Mouse (Mus musculus): ENCODE results near the gene Serpinb8. TPM values are rescaled to one million over a fixed set of nuclear protein-coding genes. Genes with fewer than 3 reads are reported as not detected.

Gene Serpinb8
- total and polyA plus RNA-seq, 2 experiments from 2014 or later, result 0.05 to 0.50 TPM

DNA sequence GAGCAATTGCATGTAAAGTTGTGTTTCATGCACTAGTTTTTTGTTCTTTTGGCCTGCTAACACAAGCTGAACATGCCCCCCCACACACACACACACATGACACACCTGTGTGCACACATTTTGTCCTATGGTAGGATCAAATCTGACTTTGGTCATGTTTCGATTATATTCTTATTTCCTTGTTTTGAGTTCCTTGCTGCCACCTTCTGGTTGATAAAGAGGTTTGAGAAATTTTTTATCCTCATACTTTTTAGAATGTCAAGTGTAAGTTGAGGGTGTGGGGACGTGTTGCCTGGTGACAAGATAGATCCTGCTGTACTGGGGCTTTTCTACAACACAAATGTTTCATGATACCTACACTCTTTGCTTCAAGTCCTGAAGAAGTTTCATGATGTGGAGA is 3.7 kb downstream of the Serpinb8 start:
- H3K4me2 ChIP-seq (ENCODE audit: low read depth), result no peak overlapping the region
- TF ChIP-seq CTCF (IDR thresholded peaks at IDR 0.05; ENCODE audit: low read depth), result peak; percentile 32
- no peaks in the 10 kb centered on the region for H3K9me3 ChIP-seq (ENCODE audit: low read length)
- no peak overlapping the region for H3K4me3 ChIP-seq (ENCODE audit: low read depth, low read length)
- H3K4me1 ChIP-seq (ENCODE audit: insufficient read depth), result 0 out of 2 replicates have a peak, but pooled peaks cover 4% of the 10 kb centered on the region
- no peak overlapping the region for H3K9ac ChIP-seq
- DNase-seq (no peak), ATAC-seq (no peak)
- WGBS, result 82% methylated on average over 2 of the region's 2 CpGs
- no peaks in the 10 kb centered on the region for H3K36me3 ChIP-seq (ENCODE audit: insufficient read depth)
- no peak overlapping the region for H3K27ac ChIP-seq (ENCODE audit: low read depth, low read length)
- H3K27me3 ChIP-seq (ENCODE audit: insufficient read depth, low read length), result no peaks in the 10 kb centered on the region

DNA sequence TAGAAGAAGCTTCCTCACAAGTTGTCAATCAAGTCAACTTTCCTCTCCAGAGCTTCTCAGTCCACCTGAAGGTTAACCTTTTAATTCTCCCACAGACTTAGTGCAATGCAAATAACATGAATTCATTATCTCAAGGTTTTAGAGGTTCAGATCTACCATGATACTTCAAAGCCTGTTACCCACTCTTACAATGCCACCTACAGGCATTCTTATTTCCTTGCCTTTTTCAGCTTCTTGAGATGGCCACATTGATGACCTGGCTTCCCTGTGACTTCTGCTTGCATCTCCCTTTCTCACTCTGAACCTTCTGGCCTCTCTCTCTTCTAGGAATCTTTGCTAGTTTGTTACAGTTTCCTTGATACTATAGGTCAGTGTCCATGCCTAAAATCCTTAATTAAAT is 7.1 kb downstream of the Serpinb8 start:
- Histone ChIP-seq H3K9me3 (ENCODE audit: low read length) (no peaks in the 10 kb centered on the region), H3K4me2 (ENCODE audit: low read depth) (no peak overlapping the region), H3K36me3 (ENCODE audit: insufficient read depth) (no peaks in the 10 kb centered on the region), H3K4me1 (ENCODE audit: insufficient read depth) (no peaks in the 10 kb centered on the region), H3K27ac (ENCODE audit: low read depth, low read length) (no peak overlapping the region), H3K9ac (no peak overlapping the region), H3K4me3 (ENCODE audit: low read depth, low read length) (no peak overlapping the region), H3K27me3 (ENCODE audit: insufficient read depth, low read length) (no peaks in the 10 kb centered on the region)
- no peak for ATAC-seq
- no peak for DNase-seq
- TF ChIP-seq CTCF (IDR thresholded peaks at IDR 0.05; ENCODE audit: low read depth), result no peak

DNA sequence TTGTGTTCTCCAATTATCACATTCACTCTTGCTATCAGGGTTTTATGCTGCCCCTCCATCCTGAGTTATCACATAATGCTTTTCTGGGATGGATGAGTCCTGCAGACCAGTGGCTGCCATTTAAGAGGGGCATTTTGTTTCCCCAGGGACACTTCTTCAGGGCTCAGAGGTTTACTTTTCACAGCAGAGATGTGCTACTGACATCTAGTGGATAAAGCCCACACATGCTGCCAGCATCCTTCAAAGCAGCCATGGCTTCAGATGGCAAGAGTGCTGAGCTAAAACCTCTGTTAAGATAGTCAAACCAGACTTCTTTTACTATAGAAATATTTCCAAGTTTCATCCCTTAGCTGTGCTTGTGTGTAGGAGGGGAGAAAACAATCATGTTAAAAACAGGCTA is 8.7 kb downstream of the Serpinb8 start:
- ATAC-seq, result peak; percentile 60; the same call in 1 of the 2 replicates
- peak; percentile 52 for DNase-seq
- H3K27ac ChIP-seq (ENCODE audit: low read depth, low read length), result no peak overlapping the region
- no peaks in the 10 kb centered on the region for H3K4me1 ChIP-seq (ENCODE audit: insufficient read depth)
- no peak overlapping the region for H3K9ac ChIP-seq
- H3K9me3 ChIP-seq (ENCODE audit: low read length), result no peaks in the 10 kb centered on the region
- H3K36me3 ChIP-seq (ENCODE audit: insufficient read depth), result no peaks in the 10 kb centered on the region
- no peak overlapping the region for H3K4me3 ChIP-seq (ENCODE audit: low read depth, low read length)
- no peaks in the 10 kb centered on the region for H3K27me3 ChIP-seq (ENCODE audit: insufficient read depth, low read length)
- no peak overlapping the region for H3K4me2 ChIP-seq (ENCODE audit: low read depth)
- TF ChIP-seq CTCF (IDR thresholded peaks at IDR 0.05; ENCODE audit: low read depth), result peak; percentile 72

DNA sequence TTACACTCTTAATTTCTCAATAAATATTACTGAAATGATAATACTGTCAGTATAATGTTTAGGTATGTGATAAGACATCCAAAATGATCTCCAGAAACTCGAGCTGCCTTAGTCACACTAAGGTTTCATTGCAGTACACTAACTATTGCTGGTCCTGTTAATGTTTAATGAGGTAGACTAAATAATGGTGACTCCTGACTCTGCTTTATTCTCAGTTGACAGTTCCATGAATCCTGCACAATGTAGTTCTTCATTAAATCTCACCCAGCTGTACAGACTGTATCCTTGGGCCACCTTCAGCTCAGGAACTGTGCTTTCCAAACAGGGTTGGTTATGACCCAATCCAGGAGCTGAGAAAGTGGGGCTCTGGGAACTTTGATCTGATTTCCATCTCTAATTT is 19.1 kb downstream of the Serpinb8 start:
- 50% methylated on average over 1 of the region's 1 CpGs for WGBS
- H3K4me2 ChIP-seq (ENCODE audit: low read depth), result no peak overlapping the region
- no peak overlapping the region for H3K4me3 ChIP-seq (ENCODE audit: low read depth, low read length)
- DNase-seq (no peak), ATAC-seq (no peak)
- H3K27ac ChIP-seq (ENCODE audit: low read depth, low read length), result no peak overlapping the region
- no peak for TF ChIP-seq CTCF (IDR thresholded peaks at IDR 0.05; ENCODE audit: low read depth)
- H3K9me3 ChIP-seq (ENCODE audit: low read length), result no peaks in the 10 kb centered on the region
- H3K9ac ChIP-seq, result no peak overlapping the region
- H3K4me1 ChIP-seq (ENCODE audit: insufficient read depth), result no peaks in the 10 kb centered on the region
- H3K36me3 ChIP-seq (ENCODE audit: insufficient read depth), result no peaks in the 10 kb centered on the region
- no peaks in the 10 kb centered on the region for H3K27me3 ChIP-seq (ENCODE audit: insufficient read depth, low read length)

DNA sequence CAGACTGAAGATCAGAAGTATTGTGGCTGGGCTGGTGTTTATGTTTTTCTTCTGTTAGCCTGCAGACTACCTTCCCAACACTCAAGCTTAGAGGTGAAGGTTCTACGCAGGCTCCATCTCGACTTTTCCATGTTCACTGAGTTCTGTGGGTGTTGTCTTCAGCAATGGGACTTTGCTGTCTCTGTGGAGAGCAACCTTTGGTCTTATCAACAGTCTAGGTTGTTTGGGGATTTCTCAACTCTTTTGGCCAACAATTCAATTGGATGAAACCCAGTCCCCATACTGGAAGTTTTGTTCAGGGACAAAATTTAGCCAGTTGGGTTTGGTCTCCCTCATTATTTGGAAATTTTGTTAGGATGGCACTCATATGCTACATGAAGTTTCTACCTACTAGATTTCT is 24.3 kb downstream of the Serpinb8 start:
- no peak overlapping the region for H3K27ac ChIP-seq (ENCODE audit: low read depth, low read length)
- DNase-seq, result no peak
- no peaks in the 10 kb centered on the region for H3K9me3 ChIP-seq (ENCODE audit: low read length)
- no peaks in the 10 kb centered on the region for H3K27me3 ChIP-seq (ENCODE audit: insufficient read depth, low read length)
- no peaks in the 10 kb centered on the region for H3K4me1 ChIP-seq (ENCODE audit: insufficient read depth)
- WGBS, result 96% methylated on average over 2 of the region's 2 CpGs
- H3K4me3 ChIP-seq (ENCODE audit: low read depth, low read length), result no peak overlapping the region
- H3K36me3 ChIP-seq (ENCODE audit: insufficient read depth), result no peaks in the 10 kb centered on the region
- no peak for ATAC-seq
- H3K4me2 ChIP-seq (ENCODE audit: low read depth), result no peak overlapping the region
- TF ChIP-seq CTCF (IDR thresholded peaks at IDR 0.05; ENCODE audit: low read depth), result no peak
- no peak overlapping the region for H3K9ac ChIP-seq

DNA sequence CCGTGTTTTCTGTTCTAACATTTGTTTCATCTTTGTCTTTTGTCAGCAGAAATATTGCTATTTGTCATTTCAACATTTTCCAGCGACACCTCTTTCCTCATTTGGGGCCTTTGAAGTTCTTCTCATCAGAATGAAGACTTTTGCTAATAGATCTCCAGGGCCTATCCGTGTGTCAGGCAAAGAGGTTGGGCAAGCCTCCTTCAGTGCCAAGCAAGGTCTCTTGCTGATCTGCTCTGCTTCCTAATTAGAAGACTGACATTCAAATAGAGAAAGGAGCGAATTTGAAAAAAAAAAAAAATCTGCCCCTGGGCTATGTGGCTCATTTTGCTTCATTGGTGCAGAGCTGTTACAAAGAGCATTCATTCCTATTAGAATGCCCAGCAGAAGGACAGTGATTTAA is 32.2 kb downstream of the Serpinb8 start:
- H3K4me1 ChIP-seq (ENCODE audit: insufficient read depth), result no peaks in the 10 kb centered on the region
- no peak overlapping the region for H3K4me3 ChIP-seq (ENCODE audit: low read depth, low read length)
- H3K9me3 ChIP-seq (ENCODE audit: low read length), result no peaks in the 10 kb centered on the region
- H3K4me2 ChIP-seq (ENCODE audit: low read depth), result no peak overlapping the region
- H3K27me3 ChIP-seq (ENCODE audit: insufficient read depth, low read length), result no peaks in the 10 kb centered on the region
- no peaks in the 10 kb centered on the region for H3K36me3 ChIP-seq (ENCODE audit: insufficient read depth)
- DNase-seq (no peak), ATAC-seq (no peak)
- no peak for TF ChIP-seq CTCF (IDR thresholded peaks at IDR 0.05; ENCODE audit: low read depth)
- 32% methylated on average over 4 of the region's 4 CpGs for WGBS
- no peak overlapping the region for H3K9ac ChIP-seq
- no peak overlapping the region for H3K27ac ChIP-seq (ENCODE audit: low read depth, low read length)

DNA sequence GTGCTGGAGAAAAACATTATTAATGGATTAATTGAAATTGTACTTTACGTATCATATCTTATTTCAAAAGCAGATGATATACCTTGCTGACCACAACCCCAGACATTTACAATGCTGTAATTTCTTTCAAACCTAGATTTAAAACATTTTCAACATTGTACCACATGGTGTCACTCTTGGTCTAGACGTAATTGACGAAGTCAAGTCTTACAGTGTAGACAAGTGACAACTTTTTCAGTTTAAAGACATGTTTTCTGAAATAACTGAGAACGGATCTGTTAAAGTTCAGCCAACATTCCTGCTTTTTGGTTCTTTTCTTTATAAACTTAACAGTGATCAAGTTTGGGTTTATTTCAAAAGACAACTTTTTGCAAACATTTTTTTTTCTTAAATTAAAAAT is 46.1 kb downstream of the Serpinb8 start:
- Histone ChIP-seq H3K27me3 (ENCODE audit: insufficient read depth, low read length) (no peaks in the 10 kb centered on the region), H3K4me2 (ENCODE audit: low read depth) (no peak overlapping the region), H3K4me1 (ENCODE audit: insufficient read depth) (no peaks in the 10 kb centered on the region), H3K9ac (no peak overlapping the region), H3K27ac (ENCODE audit: low read depth, low read length) (no peak overlapping the region), H3K9me3 (ENCODE audit: low read length) (no peaks in the 10 kb centered on the region), H3K36me3 (ENCODE audit: insufficient read depth) (no peaks in the 10 kb centered on the region), H3K4me3 (ENCODE audit: low read depth, low read length) (no peak overlapping the region)
- peak; percentile 81 for TF ChIP-seq CTCF (IDR thresholded peaks at IDR 0.05; ENCODE audit: low read depth)
- peak; percentile 78 for DNase-seq
- ATAC-seq, result peak; percentile 67; the same call in 1 of the 2 replicates
- WGBS, result 24% methylated on average over 4 of the region's 4 CpGs

DNA sequence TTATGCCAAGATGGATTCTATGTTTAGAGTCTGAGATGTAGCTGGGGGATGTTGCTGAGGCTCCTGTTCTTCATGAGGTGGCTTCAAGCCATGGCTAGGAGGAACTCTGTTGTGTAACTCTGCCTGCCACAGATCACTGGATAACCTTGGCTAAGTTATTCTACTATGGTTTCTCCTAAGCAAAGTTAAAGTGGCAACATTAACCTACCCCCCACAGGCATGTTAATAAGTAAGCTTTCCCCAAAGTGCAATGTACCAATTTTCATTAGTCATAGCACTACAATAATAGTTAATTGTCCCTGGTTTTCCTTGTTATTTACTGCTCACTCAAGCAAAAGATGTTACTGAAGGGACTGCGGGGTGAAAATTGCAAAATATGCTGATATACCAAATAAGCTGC is 48.2 kb downstream of the Serpinb8 start:
- Histone ChIP-seq H3K9ac (no peak overlapping the region), H3K36me3 (ENCODE audit: insufficient read depth) (no peaks in the 10 kb centered on the region), H3K4me1 (ENCODE audit: insufficient read depth) (no peaks in the 10 kb centered on the region), H3K4me2 (ENCODE audit: low read depth) (no peak overlapping the region), H3K9me3 (ENCODE audit: low read length) (no peaks in the 10 kb centered on the region), H3K27me3 (ENCODE audit: insufficient read depth, low read length) (no peaks in the 10 kb centered on the region), H3K4me3 (ENCODE audit: low read depth, low read length) (no peak overlapping the region), H3K27ac (ENCODE audit: low read depth, low read length) (no peak overlapping the region)
- no peak for DNase-seq
- WGBS, result 41% methylated on average over 1 of the region's 1 CpGs
- TF ChIP-seq CTCF (IDR thresholded peaks at IDR 0.05; ENCODE audit: low read depth), result no peak
- ATAC-seq, result no peak
